Mouse (Mus musculus) limb, embryonic 11.5 days (tissue): ENCODE data around the gene Sfrp5. TPM values are rescaled to one million over a fixed set of nuclear protein-coding genes. Genes with fewer than 3 reads are reported as not detected.

Experiments used
- ATAC-seq: fragments of 200-750 bp; cut with Nextera tagmentation; 2 replicates; pipeline ENCODE4 v1.8.0; 2017; ENCODE audit warnings: low read depth; ENCODE audit not compliant: insufficient number of reproducible peaks, low FRiP score, low TSS enrichment
- DNase-seq: peaks from one replicate; pipeline ENCODE4 v3.0.0-alpha.2; 2015; ENCODE audit warnings: low spot score
- H3K27ac ChIP-seq: fragments of 300-500 bp; sonication (generic); replicated peaks from 2 replicates; pipeline ENCODE4 v1.5.1; 2014; ENCODE audit warnings: low read depth, mild to moderate bottlenecking, low read length
- H3K27me3 ChIP-seq: fragments of 300-500 bp; sonication (generic); 2 replicates; pipeline ENCODE4 v1.6.1; 2014; ENCODE audit warnings: mild to moderate bottlenecking, low read length, mixed read lengths; ENCODE audit not compliant: control insufficient read depth, insufficient read depth
- H3K36me3 ChIP-seq: fragments of 300-500 bp; sonication (generic); 2 replicates; pipeline ENCODE4 v1.6.1; 2014; ENCODE audit warnings: mild to moderate bottlenecking, low read length, moderate library complexity, mixed read lengths; ENCODE audit not compliant: control insufficient read depth, insufficient read depth
- H3K4me1 ChIP-seq: fragments of 300-500 bp; sonication (generic); 2 replicates; pipeline ENCODE4 v1.6.1; 2014; ENCODE audit warnings: low read length, mixed read lengths; ENCODE audit not compliant: control insufficient read depth, insufficient read depth
- H3K4me2 ChIP-seq: fragments of 300-500 bp; sonication (generic); 2 replicates; pipeline ENCODE4 v1.6.1; 2014; ENCODE audit warnings: low read depth, mild to moderate bottlenecking, moderate library complexity; ENCODE audit not compliant: severe bottlenecking
- H3K4me3 ChIP-seq: fragments of 300-500 bp; sonication (generic); 2 replicates; pipeline ENCODE4 v1.5.1; 2014; ENCODE audit warnings: low read depth, low read length
- H3K9ac ChIP-seq: fragments of 300-500 bp; sonication (generic); 2 replicates; pipeline ENCODE4 v1.6.1; 2014; ENCODE audit warnings: mild to moderate bottlenecking, low read length
- H3K9me3 ChIP-seq: fragments of 300-500 bp; sonication (generic); 2 replicates; pipeline ENCODE4 v1.6.1; 2016; ENCODE audit warnings: low read length; ENCODE audit not compliant: control insufficient read depth
- WGBS: fragments of 180-500 bp; shearing (Covaris S2); extraction: QIAGEN DNeasy Blood & Tissue Kit; methylation state at CpG from one replicate; pipeline ENCODE4 v1.1.7; 2014; 5-methylcytosine and 5-hydroxymethylcytosine counted together
- polyA plus RNA-seq: library from polyadenylated mRNA; unstranded; fragments of >200 nt; fragmentation: Nextera tagmentation; extraction: Ambion mirVana; gene quantifications from 2 replicates; pipeline ENCODE4 v1.2.1, GENCODE M21; 2014

Gene Sfrp5
- polyA plus RNA-seq = 0.13 and 0.25 TPM in 2 replicates

GRCm38 (mm10) chr19:42201696-42202381, at the start of gene Sfrp5:
Gene Sfrp5 (minus strand): TSS chr19:42202252.
- no peaks in the 10 kb centered on the region for H3K9me3 ChIP-seq
- under 1% methylated on average over 60 of the region's 60 CpGs for WGBS
- H3K4me2 ChIP-seq = peak within 1 kb of the TSS; percentile 45
- no peaks in the 10 kb centered on the region for H3K36me3 ChIP-seq
- ATAC-seq = no peak
- no peak within 1 kb of the TSS for H3K9ac ChIP-seq
- DNase-seq = peak; percentile 51
- H3K27me3 ChIP-seq = peaks cover 58% of the 10 kb centered on the region
- H3K4me1 ChIP-seq = peaks cover 8% of the 10 kb centered on the region; the same call in 1 of the 2 replicates
- H3K27ac ChIP-seq = no peak within 1 kb of the TSS
- peak within 1 kb of the TSS; percentile 16; the same call in 1 of the 2 replicates for H3K4me3 ChIP-seq

DNA sequence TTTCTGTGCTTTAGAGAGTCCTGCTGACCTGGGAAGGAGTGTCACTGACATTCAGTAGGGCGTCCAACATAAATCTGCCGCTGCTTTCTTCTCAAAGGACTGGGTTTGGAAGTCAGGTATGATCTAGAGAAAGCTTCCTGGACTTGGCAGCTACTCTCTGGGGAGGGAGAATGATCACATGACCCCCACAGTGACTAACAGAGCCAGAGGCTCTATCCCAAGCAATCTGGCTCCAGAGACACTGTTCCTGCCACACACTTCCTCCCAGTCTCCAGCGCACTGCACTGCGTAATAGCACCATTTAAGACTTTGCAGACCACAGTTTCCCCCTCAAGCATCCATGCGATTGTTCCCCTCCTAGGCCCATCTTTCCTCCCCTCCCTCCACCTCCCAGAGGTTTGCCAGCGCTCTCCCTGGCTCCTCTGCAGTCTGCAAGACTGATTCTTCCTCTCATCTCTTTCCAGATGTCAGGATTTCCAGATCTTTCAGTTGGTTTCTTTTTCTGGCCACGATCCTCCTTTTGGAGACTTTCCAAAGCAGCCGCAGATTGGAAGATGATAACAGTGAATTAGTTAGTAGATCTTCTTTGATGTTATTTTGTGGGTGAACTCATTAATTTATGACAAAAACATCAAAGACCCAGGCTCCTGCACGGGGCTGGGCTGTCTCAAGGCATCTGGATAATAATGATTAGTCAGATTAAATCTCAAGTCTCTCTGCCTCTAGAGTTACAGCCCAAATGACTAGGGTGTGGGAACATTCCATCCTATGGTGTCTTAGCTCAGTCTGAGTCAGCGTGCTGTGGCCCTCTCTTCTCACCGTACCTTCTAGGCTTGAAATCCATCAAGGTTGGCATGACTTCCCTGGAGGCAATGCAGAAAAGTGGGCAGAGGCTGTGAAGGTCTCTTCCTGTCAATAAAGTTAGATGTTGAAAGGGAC, 48.2 kb upstream of the Sfrp5 start:
- DNase-seq = no peak
- no peak overlapping the region for H3K27ac ChIP-seq
- no peak overlapping the region for H3K9ac ChIP-seq
- ATAC-seq = no peak
- H3K36me3 ChIP-seq = no peaks in the 10 kb centered on the region
- 60% methylated on average over 11 of the region's 11 CpGs for WGBS
- no peaks in the 10 kb centered on the region for H3K4me1 ChIP-seq
- H3K4me3 ChIP-seq = no peak overlapping the region
- H3K4me2 ChIP-seq = no peak overlapping the region
- no peaks in the 10 kb centered on the region for H3K9me3 ChIP-seq
- peaks cover 6% of the 10 kb centered on the region for H3K27me3 ChIP-seq

DNA sequence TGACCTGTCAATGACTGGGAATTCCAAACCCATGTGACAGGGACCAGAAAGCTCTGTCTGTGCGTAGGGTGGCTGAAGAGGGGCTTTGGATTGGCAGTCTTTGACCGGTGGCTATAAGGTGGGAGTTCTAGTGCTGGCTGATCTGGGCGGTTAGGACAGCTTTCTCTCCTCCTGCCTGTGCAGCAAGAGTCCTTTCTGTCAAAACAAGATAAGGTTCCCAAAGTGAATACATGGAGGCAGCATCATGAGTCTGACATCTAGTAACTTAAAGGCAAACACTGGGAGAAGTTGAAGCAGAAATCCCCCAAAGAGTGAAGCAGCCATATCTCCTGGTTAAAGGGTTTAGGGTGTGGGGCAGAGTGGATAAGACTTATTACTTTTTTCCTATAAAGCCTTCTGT, 45.5 kb upstream of the Sfrp5 start, which contains the start of gene Golga7b:
Gene Golga7b, plus strand, starts transcription at position 56 of the 400 bp plus-strand sequence.
- DNase-seq (no peak), ATAC-seq (no peak)
- Histone ChIP-seq H3K4me2 (no peak within 1 kb of the TSS), H3K9me3 (no peaks in the 10 kb centered on the region), H3K36me3 (no peaks in the 10 kb centered on the region), H3K9ac (no peak within 1 kb of the TSS), H3K27me3 (no peaks in the 10 kb centered on the region), H3K4me1 (no peaks in the 10 kb centered on the region), H3K4me3 (no peak within 1 kb of the TSS), H3K27ac (no peak within 1 kb of the TSS)
- WGBS = 83% methylated on average over 3 of the region's 3 CpGs

DNA sequence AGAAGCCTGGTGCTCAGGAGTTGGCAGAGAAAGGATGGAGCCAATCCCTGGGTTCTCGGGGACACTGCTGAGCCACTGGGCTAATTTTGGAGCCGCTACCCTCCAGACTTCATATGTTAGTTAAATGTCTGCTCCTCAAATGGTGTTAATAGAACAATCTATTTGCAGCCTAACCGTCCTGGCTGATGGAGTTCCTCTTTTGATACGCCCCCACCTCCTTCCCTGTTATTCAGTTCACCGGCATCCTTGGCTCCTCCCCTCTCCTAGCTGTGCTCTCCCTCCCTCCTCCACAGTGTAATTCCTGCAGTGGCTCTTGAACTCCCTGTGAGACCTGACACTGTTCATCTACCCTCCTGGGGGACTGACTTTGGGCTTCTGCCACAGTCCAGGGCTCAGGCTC, 44.6 kb upstream of the Sfrp5 start:
- no peak for DNase-seq
- ATAC-seq = no peak
- Histone ChIP-seq H3K4me1 (no peaks in the 10 kb centered on the region), H3K27ac (no peak overlapping the region), H3K9ac (no peak overlapping the region), H3K4me3 (no peak overlapping the region), H3K9me3 (no peaks in the 10 kb centered on the region), H3K27me3 (no peaks in the 10 kb centered on the region), H3K36me3 (no peaks in the 10 kb centered on the region), H3K4me2 (no peak overlapping the region)
- 45% methylated on average over 5 of the region's 5 CpGs for WGBS

- Histone ChIP-seq H3K27me3 (no peaks in the 10 kb centered on the region), H3K4me2 (no peak overlapping the region), H3K27ac (no peak overlapping the region), H3K4me1 (no peaks in the 10 kb centered on the region), H3K9me3 (no peaks in the 10 kb centered on the region), H3K4me3 (no peak overlapping the region), H3K9ac (no peak overlapping the region), H3K36me3 (no peaks in the 10 kb centered on the region)
- no peak for ATAC-seq
- DNase-seq = no peak
- WGBS = 68% methylated on average over 3 of the region's 3 CpGs
Observed at GRCm38 (mm10) chr19:42243401-42243800, 41.3 kb upstream of the Sfrp5 start.

GRCm38 (mm10) chr19:42240881-42241280, 38.8 kb upstream of the Sfrp5 start:
- Histone ChIP-seq H3K27me3 (no peaks in the 10 kb centered on the region), H3K27ac (no peak overlapping the region), H3K36me3 (no peaks in the 10 kb centered on the region), H3K4me3 (no peak overlapping the region), H3K9me3 (no peaks in the 10 kb centered on the region), H3K4me1 (peaks cover 6% of the 10 kb centered on the region; the same call in 1 of the 2 replicates), H3K4me2 (no peak overlapping the region), H3K9ac (no peak overlapping the region)
- WGBS = 64% methylated on average over 8 of the region's 8 CpGs
- DNase-seq (no peak), ATAC-seq (no peak)

DNA sequence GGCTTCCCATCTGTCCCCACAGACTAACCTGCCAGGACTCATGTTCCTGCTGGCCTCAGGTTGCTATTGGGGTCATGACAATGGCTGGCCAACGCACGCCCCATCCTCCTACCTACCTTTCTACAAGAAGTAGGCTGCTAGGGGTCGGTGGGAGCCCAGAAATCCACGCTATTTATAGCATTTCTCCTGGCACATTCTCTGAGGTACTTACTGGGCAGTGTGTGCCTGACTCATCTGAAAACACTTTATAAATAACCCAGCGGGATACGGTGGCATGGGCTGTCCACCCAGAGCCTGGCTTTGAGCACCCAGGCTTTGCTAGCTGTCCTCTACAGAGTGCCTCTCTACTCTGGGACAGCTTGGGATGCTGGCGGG, 36.3 kb upstream of the Sfrp5 start:
- Histone ChIP-seq H3K4me3 (no peak overlapping the region), H3K4me1 (peaks cover 6% of the 10 kb centered on the region; the same call in 1 of the 2 replicates), H3K4me2 (no peak overlapping the region), H3K27me3 (no peaks in the 10 kb centered on the region), H3K9me3 (no peaks in the 10 kb centered on the region), H3K9ac (no peak overlapping the region), H3K36me3 (no peaks in the 10 kb centered on the region), H3K27ac (no peak overlapping the region)
- 57% methylated on average over 7 of the region's 7 CpGs for WGBS
- ATAC-seq (no peak), DNase-seq (no peak)

GRCm38 (mm10) chr19:42237602-42238340, 35.7 kb upstream of the Sfrp5 start:
- H3K27ac ChIP-seq = no peak overlapping the region
- no peak overlapping the region for H3K4me3 ChIP-seq
- no peaks in the 10 kb centered on the region for H3K36me3 ChIP-seq
- 13% methylated on average over 4 of the region's 4 CpGs for WGBS
- peaks cover 6% of the 10 kb centered on the region; the same call in 1 of the 2 replicates for H3K4me1 ChIP-seq
- H3K4me2 ChIP-seq = no peak overlapping the region
- H3K9ac ChIP-seq = no peak overlapping the region
- no peaks in the 10 kb centered on the region for H3K9me3 ChIP-seq
- DNase-seq (no peak), ATAC-seq (no peak)
- H3K27me3 ChIP-seq = no peaks in the 10 kb centered on the region
